Comparison of ENCODE assay signal across 8 mouse cellular contexts in the genomic region with DNA sequence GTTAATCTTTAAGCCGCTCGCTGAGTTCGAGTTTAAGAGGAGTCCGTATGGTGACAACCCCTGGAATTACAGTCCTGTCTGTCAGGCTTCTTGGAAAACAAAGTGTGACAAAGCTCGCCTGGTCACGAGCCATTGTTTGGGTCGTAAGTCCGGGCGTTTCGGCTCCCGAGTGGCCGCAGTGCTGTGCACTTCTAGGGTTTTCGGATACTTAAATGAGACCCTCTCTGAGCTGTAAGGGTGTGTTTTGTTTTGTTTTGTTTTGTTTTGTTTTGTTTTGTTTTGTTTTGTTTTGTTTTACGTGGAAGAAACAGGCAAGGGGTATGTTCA. TPM values are rescaled to one million over a fixed set of nuclear protein-coding genes. Genes with fewer than 3 reads are reported as not detected.
A peak's percentile ranks its signal among the peaks of the same experiment; 100 is the strongest.
DNase-seq lines count a peak whose midpoint lies in the region; ATAC-seq lines count a peak whose summit lies in the region.

No protein-coding gene starts in this region.

- no peaks in the 10 kb centered on the region for H3K27me3 ChIP-seq in embryonic facial prominence, embryonic 11.5 days (ENCODE audit: control insufficient read depth, insufficient read depth, low read length)
- no peaks in the 10 kb centered on the region for H3K27me3 ChIP-seq in hindbrain, embryonic 16.5 days (replicated peaks; ENCODE audit: control insufficient read depth, insufficient read depth, low read length)
- no peaks in the 10 kb centered on the region for H3K27me3 ChIP-seq in midbrain, embryonic 14.5 days (ENCODE audit: control insufficient read depth, insufficient read depth, low read length)

- H3K36me3 ChIP-seq in embryonic facial prominence, embryonic 11.5 days (replicated peaks; ENCODE audit: control insufficient read depth, insufficient read depth, low read depth, low read length) = no peaks in the 10 kb centered on the region
- no peaks in the 10 kb centered on the region for H3K36me3 ChIP-seq in hindbrain, embryonic 16.5 days (ENCODE audit: control insufficient read depth, insufficient read depth, low read length)
- H3K36me3 ChIP-seq in midbrain, embryonic 14.5 days (ENCODE audit: control insufficient read depth, insufficient read depth, low read length) = no peaks in the 10 kb centered on the region

- H3K27ac ChIP-seq in embryonic facial prominence, embryonic 11.5 days (replicated peaks; ENCODE audit: low read depth, low read length) = peak overlapping the region; percentile 77
- peak overlapping the region; percentile 93 for H3K27ac ChIP-seq in hindbrain, embryonic 16.5 days (ENCODE audit: low read depth, low read length)
- H3K27ac ChIP-seq in midbrain, embryonic 14.5 days (replicated peaks; ENCODE audit: low read depth, low read length) = peak overlapping the region; percentile 85

- H3K4me1 ChIP-seq in embryonic facial prominence, embryonic 11.5 days (ENCODE audit: control insufficient read depth, insufficient read depth, low read length) = peaks cover 3% of the 10 kb centered on the region; the same call in 1 of the 2 replicates
- H3K4me1 ChIP-seq in hindbrain, embryonic 16.5 days (ENCODE audit: control insufficient read depth, insufficient read depth, low read depth, low read length) = peaks cover 7% of the 10 kb centered on the region
- 0 out of 2 replicates have a peak, but pooled peaks cover 7% of the 10 kb centered on the region for H3K4me1 ChIP-seq in midbrain, embryonic 14.5 days (ENCODE audit: control insufficient read depth, insufficient read depth, low read length)

- under 1% methylated on average over 14 of the region's 14 CpGs for WGBS in embryonic facial prominence, embryonic 11.5 days
- WGBS in hindbrain, embryonic 16.5 days = under 1% methylated on average over 14 of the region's 14 CpGs
- under 1% methylated on average over 14 of the region's 14 CpGs for WGBS in midbrain, embryonic 14.5 days

- H3K9ac ChIP-seq in embryonic facial prominence, embryonic 11.5 days (replicated peaks; ENCODE audit: low read length) = peak overlapping the region; percentile 81
- H3K9ac ChIP-seq in hindbrain, embryonic 16.5 days (ENCODE audit: low read depth, low read length) = peak overlapping the region; percentile 73
- peak overlapping the region; percentile 58; the same call in 1 of the 2 replicates for H3K9ac ChIP-seq in midbrain, embryonic 14.5 days (replicated peaks; ENCODE audit: low read length)

- ATAC-seq in embryonic facial prominence, embryonic 11.5 days (replicated peaks; ENCODE audit: insufficient number of reproducible peaks, low FRiP score, low TSS enrichment, low read depth) = peak; percentile 16
- ATAC-seq in hindbrain, embryonic 16.5 days = peak; percentile 41
- 0 out of 2 replicates have a peak, but pooled peaks have one; percentile 7 for ATAC-seq in midbrain, embryonic 14.5 days (ENCODE audit: low FRiP score, low TSS enrichment)

- H3K4me2 ChIP-seq in embryonic facial prominence, embryonic 11.5 days (ENCODE audit: low read depth, low read length) = peak overlapping the region; percentile 55
- peak overlapping the region; percentile 97 for H3K4me2 ChIP-seq in hindbrain, embryonic 16.5 days (ENCODE audit: low read length)
- H3K4me2 ChIP-seq in midbrain, embryonic 14.5 days (ENCODE audit: low read length) = peak overlapping the region; percentile 92

- H3K9me3 ChIP-seq in embryonic facial prominence, embryonic 11.5 days (replicated peaks; ENCODE audit: control insufficient read depth, low read length) = no peaks in the 10 kb centered on the region
- H3K9me3 ChIP-seq in hindbrain, embryonic 16.5 days (ENCODE audit: control insufficient read depth, low read length) = no peaks in the 10 kb centered on the region
- no peaks in the 10 kb centered on the region for H3K9me3 ChIP-seq in midbrain, embryonic 14.5 days (ENCODE audit: control insufficient read depth, low read length)

- H3K4me3 ChIP-seq in embryonic facial prominence, embryonic 11.5 days (ENCODE audit: low read depth, low read length) = peak overlapping the region; percentile 75
- peak overlapping the region; percentile 83 for H3K4me3 ChIP-seq in hindbrain, embryonic 16.5 days (ENCODE audit: low read length)
- peak overlapping the region; percentile 62 for H3K4me3 ChIP-seq in midbrain, embryonic 14.5 days (replicated peaks; ENCODE audit: low read depth, low read length)

- peak; percentile 94 for DNase-seq in kidney, adult 9 months
- no peak for DNase-seq in kidney, adult 8-10 months
- DNase-seq in embryonic facial prominence, embryonic 11.5 days (ENCODE audit: low spot score) = no peak
- DNase-seq in midbrain, embryonic 14.5 days = no peak
- no peak for DNase-seq in right cerebral cortex, postnatal 4 days
- no peak for DNase-seq in adrenal gland, adult 2 months
- no peak for DNase-seq in adrenal gland, adult 8-10 months

RNA-seq across cellular contexts. Expression of gene Sash1, which starts 0.6 kb away (rescaled TPM):
- 3.3 and 3.9 TPM in 2 replicates for polyA plus RNA-seq in embryonic facial prominence, embryonic 11.5 days (2014; fragmentation: Nextera tagmentation; extraction: Ambion mirVana)
- 2.7 and 4.2 TPM in 2 replicates for polyA plus RNA-seq in hindbrain, embryonic 16.5 days (2015; fragmentation: Nextera tagmentation; extraction: Ambion mirVana)
- polyA plus RNA-seq in midbrain, embryonic 14.5 days (2014; fragmentation: Nextera tagmentation; extraction: Ambion mirVana) = 3.9 and 4.8 TPM in 2 replicates
- 10 to 100 TPM; 25.1 to 36.0 TPM for total RNA-seq in adrenal gland, adult 2 months (2021)
- polyA plus RNA-seq in adrenal gland, adult 2 months (2012; rRNA removed) = 13.7 and 25.0 TPM in 2 replicates
- 10 to 100 TPM; 24.4 to 37.2 (median 27.9) TPM for total RNA-seq in adrenal gland, adult 8-10 months (2022)
